Mouse (Mus musculus) v-Abl transformed pro-B cells (cell line): ENCODE data around the gene Coa5.

Source experiments
- in situ Hi-C, 2 experiments: fragments of 400-800 bp; cut with MboI; formaldehyde crosslinking; loops; one replicate each; pipeline ENCODE4 v1.15.1; 2025; ENCODE audit not compliant: unreplicated experiment in 2 of 2

The Coa5 gene

GRCm38 (mm10) chr1:37379536-37379935 lies 50.4 kb downstream of the Coa5 start:
- in situ Hi-C loops: no loop called here

- in situ Hi-C loops: no loop called here
Observed at GRCm38 (mm10) chr1:37378095-37378494, 51.8 kb downstream of the Coa5 start.

GRCm38 (mm10) chr1:37376751-37377150 lies 53.2 kb downstream of the Coa5 start:
- in situ Hi-C loops: no loop called here

GRCm38 (mm10) chr1:37376177-37376576 lies 53.7 kb downstream of the Coa5 start:
- in situ Hi-C loops: no loop called here

GRCm38 (mm10) chr1:37368768-37369385 lies 61.0 kb downstream of the Coa5 start:
- in situ Hi-C loops: no loop called here

DNA sequence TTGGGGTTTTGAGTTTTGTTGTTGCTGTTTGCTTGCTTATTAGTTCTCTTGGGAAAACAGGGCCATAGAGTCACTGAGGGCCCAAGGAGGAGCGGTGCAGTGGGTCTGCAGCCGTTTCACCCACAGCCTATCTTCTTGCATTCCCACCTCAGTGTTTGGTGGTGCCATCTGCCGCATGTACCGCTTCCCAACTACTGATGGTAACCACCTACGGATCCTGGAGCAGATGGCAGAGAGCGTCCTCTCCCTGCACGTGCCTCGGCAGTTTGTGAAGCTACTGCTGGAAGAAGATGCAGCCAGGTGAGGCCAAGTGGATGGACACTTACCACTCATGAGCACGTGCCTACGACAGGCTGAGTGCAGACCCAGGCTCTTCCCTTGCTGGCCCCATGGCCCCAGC lies 61.8 kb downstream of the Coa5 start:
- in situ Hi-C loops: no loop called here
